Mouse (Mus musculus) layer of hippocampus, adult 11-12 months (tissue): Measurements from ENCODE around the gene Hoxd8.

ENCODE experiments used
- DNase-seq: peaks from one replicate; pipeline ENCODE4 v3.0.0; 2022; ENCODE audit warnings: low spot score

Hoxd8 gene

DNA sequence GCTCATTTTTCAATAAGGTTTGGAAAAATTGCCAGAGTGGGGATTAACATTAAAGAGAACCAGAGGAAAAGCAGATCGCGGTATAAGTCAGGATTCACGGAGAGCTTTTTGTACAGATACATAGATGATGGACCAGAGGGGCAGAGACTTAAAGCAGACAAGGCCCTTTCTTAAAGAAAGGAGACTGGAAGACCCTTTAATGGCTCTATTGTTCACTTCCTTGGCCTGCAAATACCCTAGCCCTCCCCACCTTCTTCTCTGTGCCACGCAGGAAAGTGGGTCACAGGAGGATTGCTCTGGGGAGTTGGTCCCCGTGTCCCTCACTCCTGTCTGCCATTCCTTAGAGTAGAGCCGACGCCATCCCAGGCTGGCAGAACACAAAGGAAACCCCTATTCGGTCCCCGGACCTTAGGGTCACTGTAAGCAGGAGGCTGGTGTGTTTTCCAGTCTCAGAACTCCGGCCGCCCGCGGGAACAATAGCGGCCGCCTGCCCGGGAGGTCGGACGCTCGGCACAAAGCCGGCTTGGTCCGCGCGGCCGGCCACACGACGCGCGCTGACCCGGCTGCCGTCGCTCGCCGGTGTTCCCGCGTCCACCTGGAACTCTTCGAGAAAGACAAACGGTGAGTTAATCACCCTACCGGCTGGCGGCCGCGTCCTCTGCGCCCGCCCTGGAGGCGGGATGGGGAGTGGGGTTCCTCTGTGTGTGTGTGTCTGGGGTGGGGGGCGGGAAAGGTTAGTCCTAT lies 48.2 kb downstream of the Hoxd8 start:
- DNase-seq: no peak

- DNase-seq: no peak
Observed at GRCm38 (mm10) chr2:74753175-74753523, 48.7 kb downstream of the Hoxd8 start.

DNA sequence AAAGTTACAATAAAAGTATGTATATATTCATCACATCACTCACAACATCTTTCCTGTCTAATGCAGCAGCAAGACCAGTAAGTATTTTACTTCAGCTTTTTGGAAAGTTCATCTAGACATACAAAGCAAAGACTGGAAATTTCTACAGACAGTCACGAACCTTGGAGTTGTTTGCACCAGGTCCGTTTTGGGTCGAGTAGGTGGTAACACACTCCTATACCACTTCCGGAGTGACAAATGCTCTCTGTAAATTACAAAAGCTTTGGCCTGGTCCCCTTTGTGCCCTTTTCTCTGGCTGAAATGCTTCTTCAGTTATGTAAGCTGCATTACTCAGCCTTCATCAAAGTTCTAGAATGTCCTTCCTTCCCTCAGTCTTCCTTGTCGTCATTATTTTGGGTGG lies 49.3 kb downstream of the Hoxd8 start:
- no peak for DNase-seq
